Mouse (Mus musculus) kidney, postnatal 36 days (tissue): ENCODE measurements around the gene Rbbp6.

ENCODE experiments used
- DNase-seq, 2 experiments: peaks; one replicate each; pipeline ENCODE4 v3.0.0; 2021 to 2022; ENCODE audit warnings: mixed read lengths in 2 of 2

The Rbbp6 gene

DNA sequence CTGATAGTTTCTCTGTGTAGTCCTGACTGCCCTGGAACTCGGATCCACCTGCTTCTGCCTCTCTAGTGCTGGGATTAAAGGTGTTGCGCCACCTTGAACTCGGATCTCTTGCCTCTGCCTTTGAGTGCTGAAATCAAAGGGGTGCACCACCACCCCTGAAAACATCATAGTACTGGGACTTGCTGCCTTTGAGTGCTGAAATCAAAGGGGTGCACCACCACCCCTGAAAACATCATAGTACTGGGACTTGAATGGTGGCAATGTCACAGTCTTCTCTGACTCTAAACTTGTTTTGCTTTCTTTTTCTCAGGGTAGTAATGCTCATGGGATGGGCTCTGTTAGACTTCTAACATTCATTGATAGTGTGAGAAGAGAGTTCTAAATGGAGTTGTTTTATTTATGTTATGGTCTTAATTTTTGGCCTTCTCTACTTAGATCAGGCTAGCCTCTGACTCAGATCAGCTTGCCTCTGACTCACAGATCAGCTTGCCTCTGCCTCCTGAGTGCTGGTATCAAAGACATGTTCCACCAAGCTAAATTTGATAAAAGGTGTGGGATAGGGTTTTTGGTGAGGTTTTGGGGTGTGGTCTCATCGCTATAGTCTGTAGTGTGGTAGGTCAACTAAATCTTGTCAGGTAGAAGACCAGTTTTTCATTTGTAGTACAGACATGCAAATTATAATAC lies 6.7 kb downstream of the Rbbp6 start:
- DNase-seq, result no peak

DNA sequence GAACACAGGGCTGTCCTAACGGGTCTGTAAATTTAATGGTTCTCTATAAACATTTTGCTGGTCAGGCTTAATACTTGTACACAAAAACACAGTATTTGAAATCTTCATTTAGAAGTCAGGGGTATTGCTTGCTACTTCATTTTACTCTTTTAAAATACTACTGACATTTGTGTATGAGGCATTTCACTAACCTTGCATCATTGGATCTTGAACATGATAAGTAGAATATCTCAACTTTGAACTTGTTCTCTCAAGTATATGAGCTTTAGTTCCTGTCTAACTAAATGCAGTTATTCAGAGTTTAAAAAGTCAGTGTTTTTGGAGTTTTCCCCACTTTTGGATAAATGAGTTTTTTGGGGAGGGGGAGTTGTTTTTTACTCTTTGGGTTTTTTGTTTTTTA lies 14.0 kb downstream of the Rbbp6 start:
- no peak for DNase-seq

DNA sequence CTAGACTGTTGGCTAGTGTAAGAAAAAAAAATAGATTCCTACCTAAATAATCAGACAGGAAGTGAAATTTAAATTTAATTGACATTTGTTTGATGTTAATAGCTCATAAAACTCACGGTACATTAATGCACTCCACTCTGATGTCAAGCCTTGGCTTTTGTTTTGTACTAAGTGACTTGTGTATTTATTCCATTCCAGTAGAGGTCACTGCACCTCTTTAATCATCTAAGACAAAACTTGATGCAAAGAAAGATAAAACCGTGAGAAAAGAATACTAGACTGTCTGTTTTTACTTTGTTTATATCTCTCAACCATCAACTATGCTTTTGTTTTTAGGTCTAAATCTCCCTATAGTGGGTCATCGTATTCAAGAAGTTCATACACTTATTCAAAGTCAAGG lies 32.7 kb downstream of the Rbbp6 start:
- no peak for DNase-seq

DNA sequence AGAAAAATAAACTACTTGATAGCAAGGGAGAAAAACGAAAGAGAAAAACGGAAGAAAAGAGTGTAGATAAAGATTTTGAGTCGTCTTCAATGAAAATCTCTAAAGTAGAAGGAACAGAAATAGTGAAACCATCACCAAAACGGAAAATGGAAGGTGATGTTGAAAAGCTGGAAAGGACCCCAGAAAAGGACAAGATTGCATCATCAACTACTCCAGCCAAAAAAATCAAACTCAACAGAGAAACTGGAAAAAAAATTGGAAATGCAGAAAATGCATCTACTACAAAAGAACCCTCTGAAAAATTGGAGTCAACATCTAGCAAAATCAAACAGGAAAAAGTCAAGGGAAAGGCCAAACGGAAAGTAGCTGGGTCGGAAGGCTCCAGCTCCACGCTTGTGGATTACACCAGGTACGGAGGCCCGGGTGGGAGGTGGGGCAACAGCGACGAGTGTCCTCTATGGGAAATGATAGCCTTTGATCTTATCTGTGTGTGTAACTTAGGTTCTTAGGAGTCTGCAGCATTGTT lies 34.4 kb downstream of the Rbbp6 start:
- no peak for DNase-seq

DNA sequence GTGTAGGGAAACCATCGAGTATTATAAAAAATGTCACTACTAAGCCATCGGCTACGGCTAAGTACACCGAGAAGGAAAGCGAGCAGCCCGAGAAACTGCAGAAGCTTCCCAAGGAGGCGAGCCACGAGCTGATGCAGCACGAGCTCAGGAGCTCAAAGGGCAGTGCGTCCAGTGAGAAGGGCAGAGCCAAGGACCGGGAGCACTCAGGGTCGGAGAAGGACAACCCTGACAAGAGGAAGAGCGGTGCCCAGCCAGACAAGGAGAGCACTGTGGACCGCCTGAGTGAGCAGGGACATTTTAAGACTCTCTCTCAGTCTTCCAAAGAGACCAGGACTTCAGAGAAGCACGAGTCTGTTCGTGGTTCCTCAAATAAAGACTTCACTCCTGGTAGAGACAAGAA lies 35.3 kb downstream of the Rbbp6 start:
- peak; percentile 79 to 81 for DNase-seq

DNA sequence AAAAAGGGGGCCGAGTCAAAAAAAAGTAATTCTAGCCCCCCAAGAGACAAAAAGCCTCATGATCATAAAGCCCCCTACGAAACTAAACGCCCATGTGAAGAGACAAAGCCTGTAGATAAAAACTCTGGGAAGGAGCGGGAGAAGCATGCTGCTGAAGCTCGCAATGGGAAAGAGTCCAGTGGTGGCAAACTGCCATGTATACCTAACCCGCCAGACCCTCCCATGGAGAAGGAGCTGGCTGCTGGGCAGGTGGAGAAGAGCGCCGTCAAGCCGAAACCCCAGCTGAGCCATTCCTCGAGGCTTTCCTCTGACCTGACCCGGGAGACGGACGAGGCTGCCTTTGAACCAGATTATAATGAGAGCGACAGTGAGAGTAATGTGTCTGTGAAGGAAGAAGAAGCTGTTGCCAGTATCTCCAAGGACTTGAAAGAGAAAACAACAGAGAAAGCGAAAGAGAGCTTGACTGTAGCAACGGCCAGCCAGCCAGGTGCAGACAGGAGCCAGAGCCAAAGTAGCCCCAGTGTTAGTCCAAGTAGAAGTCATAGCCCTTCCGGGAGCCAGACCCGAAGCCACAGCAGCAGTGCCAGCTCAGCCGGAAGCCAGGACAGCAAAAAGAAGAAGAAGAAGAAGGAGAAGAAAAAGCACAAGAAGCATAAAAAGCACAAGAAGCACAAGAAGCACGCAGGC lies 36.0 kb downstream of the Rbbp6 start:
- peak in 1 of 2 experiments; percentile 6 for DNase-seq

DNA sequence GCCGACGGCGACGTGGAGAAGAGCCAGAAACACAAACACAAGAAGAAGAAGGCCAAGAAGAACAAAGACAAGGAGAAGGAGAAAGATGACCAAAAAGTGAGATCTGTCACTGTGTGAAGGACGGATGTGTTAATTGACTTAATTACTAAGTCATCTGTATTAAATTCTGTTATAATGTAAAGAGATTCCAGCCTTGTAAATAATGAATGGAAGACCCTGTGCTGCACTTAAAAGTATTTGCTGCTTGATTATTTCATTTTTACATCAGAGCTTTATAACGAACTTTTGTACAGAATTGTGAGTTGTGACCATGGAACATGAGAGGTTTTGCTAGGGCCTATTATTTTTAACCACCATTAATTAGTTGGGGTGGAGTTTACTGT lies 36.5 kb downstream of the Rbbp6 start:
- DNase-seq, result no peak

DNA sequence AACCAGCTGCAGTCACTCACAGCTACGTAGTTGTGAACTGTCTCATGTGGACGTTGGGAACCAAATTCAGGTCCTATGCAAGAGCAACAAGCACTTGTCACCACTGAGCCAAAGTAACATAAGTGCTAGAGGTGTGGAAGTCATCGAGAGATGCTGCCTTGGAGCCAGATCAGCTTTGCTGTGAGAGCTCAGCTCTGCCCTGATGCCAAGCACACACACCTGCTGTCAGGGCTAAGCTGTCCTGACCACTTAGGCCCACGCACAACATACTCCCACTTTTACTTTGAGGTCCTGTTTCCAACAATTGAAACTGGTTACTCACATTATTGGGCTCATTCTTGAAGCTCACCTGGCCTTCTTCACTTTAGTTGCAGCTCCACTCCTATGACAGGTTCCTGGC lies 37.7 kb downstream of the Rbbp6 start:
- DNase-seq, result no peak

DNA sequence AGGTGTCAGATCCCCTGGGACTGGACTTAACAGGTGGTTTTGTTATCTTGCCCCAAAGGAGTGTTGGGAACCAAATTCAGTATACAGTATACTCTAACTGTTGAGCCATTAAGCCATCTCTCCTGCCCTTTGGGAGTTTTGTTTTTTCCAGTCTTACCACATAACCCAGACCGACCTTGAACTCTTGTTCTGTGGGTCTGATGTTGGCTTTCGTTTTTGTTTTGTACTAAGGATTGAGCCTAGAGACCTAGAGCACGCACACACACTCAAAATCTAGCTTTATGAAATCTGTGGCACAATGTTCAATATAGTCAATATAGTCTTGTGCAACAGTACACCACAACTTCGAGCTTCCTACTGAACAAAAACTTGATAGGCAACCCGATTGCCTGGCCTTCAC lies 39.0 kb downstream of the Rbbp6 start:
- DNase-seq, result no peak

DNA sequence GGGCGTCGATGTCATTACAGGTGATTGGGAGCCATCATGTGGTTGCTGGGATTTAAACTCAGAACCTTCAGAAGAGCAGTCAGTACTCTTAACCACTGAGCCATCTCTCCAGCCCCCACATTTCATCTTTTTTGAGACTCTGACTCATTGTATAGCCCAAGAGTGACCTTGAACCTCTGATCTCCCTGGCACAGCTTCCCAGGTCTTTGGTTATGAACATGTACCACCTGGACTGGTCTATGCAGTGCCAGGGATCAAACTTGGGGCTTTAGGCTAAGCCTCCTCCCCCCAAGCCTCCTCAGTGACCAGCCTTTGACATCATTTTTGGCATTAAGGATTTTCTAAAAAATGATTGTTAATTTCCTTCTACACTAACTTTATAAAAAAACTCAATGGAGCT lies 40.8 kb downstream of the Rbbp6 start:
- DNase-seq, result no peak

DNA sequence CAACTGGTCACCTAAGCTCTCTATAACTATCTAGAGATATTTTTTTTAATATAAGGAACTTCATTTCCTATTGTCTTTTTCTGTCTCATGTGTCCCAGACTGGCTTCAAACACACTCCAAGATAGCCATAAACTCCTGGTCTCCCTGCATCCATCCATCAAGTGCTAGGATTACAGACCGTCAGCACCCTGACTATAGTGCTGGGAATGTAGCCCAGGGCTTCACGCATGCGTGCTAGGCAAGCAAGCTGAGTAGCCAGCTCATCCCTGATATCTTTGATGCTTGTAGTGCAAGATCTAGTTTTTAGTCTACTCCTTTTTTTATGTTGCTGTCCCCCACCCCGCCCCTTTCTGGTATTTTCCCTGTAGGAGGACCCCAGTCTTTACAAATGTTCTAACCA lies 42.3 kb downstream of the Rbbp6 start:
- no peak for DNase-seq

DNA sequence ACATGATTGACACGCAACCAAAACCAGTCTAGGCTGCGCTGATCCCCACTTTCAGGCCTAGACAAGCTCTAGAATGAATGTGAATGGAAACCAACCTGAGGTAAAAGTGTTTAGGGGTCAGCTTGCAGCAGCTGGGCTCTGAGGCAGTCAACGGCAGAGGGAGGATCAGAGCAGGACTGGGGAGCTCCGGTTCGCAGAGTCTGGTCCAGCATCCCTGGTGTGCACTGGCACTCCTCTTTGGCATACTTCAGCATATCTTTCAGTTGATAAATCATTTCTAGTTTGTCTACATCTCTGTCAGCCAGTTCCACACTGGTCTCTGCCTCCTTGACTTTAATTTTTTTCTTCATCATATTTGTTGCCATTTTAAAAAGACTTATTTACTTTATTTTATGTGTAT lies 48.0 kb downstream of the Rbbp6 start:
- no peak for DNase-seq

DNA sequence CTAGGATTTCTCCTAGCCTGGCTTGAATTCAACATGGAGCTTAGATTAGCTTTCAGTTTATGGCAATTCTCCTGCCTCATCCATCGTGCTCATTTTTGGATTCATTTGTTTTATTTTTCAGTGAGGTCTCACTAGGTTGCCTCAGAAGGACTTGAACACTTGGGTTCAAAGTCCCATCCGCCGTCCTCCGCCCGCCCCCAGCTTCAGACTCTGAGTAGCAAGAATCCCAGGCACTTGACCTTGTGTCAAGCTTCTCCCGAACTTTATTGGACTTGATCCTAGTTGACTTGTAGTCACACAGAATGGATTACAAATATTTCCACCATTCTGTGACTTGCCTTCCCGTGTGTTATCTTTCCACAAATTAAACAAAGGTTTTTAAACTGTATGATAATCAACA lies 49.2 kb downstream of the Rbbp6 start:
- DNase-seq, result peak; percentile 75

DNA sequence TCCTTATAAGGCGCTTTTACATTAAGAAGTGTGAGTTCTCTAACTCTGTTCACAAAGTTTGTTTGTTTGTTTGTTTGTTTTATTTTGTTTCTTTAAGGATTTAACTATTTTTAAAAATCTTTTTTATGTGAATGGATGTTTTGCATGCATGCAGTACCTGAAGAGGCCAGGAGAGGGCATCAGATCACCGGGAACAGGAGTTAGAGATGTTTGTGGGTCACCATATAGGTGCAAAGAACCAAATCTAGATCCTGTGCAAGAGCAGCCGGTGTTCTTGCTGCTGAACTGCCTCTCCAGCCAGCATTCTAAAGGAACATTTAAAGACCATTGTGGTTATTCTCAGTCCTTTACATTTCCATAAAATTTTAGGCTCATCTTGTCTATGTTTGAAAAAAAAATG lies 52.1 kb downstream of the Rbbp6 start:
- DNase-seq, result peak; percentile 11 to 73

DNA sequence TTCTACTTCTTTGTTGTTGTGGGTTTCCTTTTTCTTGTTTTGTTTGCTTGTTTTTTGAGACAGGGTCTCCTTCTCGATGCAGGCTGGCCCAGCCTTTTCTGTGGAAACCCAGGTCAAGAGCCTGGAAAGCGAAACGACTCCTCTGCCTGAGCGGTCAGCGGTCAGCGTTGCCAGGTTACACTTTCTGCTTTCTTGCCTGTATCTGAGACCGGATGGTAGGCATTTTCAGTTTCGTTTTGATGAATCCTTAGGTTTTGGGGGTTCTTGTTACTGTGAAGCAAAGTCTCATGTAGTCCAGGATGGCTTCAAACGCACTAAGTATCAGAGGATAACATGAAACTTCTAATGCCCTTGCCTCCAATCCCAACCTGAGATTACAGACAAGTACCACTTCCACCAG lies 59.6 kb downstream of the Rbbp6 start:
- peak in 1 of 2 experiments; percentile 17 for DNase-seq

DNA sequence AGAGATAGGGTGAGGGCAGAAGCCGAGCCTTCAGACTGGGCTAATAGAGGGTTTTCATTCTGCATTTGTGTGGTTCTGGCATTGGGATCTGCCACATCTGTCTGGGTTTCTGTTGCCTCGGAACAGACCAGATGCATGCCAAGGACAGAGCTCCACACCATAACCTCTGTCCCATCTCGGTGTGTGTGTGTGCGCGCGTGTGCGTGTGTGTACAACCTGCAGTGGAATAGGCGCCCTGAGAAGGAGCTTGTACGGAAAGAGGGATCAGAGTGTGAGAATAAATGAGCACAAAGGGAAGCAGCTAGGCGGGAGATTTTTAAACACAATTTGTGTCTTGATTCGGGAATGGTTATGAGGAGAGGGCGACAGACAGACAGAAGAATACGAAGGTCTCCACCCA lies 64.8 kb downstream of the Rbbp6 start:
- peak in 1 of 2 experiments; percentile 15 for DNase-seq

DNA sequence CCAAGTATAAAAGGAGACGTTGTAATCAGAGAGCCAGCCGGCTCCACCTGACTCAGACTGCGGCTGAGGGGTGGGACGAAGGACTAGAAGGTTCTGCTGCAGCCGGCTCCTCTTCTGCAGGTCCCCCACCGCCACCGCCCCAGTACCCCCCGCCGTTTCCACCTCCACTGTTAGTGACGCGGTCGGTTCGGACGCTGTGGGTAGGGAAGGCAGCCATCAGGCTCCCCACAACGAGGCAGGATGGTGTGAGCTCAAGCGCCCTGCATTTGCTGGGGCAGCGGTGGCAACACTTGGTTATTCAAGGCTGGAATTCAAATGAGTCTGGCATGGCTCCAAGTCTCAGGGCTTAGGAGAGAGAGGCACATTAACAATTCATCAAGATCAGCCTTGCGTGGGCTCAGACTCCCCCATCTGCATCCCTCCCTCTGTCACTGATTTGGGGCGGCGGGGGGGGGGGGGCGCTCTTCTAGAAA lies 65.3 kb downstream of the Rbbp6 start:
- DNase-seq, result peak; percentile 80 to 83

DNA sequence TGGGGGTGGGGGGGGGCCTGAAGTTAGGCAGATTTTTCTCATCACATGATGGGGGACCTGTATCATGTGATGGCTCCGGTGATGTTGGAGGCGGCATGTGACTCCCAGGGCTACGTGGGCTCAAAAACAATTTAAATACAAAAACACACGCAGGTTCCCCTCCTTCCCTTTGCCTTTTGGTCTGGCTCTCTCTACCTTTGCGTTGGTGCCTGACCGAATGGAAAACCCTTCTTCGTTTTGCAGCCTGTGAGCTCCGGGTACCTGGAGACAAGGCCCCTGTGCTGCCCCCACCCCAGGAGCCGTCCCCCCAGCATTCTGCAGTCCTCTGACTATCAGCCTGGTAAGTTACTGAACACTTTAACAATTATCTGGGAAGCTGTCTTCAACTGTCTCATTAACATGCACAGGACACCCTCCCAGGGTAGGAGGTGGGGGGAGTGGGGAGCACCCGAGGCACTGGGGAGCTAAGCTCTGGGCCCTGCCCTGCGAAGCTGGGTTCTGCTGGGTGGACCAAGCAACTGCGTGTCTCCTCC lies 65.8 kb downstream of the Rbbp6 start:
- DNase-seq, result peak in 1 of 2 experiments; percentile 17

DNA sequence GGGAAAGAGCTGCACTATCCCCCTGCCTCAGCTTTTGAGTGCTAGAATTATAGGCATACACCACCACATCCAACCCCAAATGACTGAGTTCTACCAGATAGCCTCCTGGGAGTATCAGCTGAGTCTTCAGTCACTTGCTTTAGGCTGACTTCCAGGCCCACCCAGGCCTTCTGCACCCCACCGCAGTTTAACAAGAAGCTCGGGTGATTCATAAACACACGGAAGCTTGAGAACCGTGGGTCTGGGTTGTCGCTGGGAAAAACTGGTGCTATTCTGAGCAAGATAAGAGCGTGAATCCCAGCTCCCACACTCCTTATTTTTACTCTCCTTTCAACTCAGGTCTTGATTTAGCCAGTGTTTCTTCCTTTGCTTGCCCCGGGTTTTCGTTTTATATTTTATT lies 69.8 kb downstream of the Rbbp6 start:
- no peak for DNase-seq

DNA sequence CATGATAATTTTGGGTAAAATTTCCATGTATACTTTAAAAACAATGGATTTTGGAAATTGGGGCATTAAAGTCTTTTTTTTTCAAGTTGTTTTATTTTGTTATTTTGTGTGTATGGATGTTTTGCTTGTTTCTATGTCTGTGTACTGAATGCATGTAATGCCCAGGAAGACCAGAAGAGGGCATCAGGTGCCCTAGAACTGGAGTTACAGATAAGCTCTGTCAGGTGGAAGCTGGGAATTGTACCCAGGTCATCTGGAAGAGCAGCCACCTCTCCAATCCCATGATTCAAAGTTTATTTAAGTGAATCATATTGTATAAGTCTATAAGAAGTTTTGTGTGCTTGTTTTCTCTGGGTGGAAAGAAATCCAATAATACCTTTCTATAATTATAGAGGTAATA lies 73.8 kb downstream of the Rbbp6 start:
- peak in 1 of 2 experiments; percentile 33 for DNase-seq

DNA sequence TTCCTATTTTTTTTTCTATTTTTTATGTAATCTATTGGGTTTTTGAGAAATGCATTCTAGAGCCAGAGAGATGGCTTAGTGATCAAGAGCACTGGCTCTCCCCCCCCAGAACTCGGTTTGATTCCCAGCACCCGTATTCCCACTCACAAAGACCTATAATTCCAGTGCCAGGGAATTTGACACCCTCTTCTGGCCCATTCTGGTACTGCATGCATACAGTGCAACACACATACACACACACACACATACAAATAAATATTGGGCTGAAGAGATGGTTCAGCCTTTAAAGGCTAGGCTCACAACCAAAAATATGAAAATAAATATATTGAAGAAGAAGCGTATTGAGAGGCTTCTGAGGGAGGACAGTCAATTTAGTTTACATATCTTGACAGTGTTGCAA lies 79.7 kb downstream of the Rbbp6 start:
- no peak for DNase-seq

DNA sequence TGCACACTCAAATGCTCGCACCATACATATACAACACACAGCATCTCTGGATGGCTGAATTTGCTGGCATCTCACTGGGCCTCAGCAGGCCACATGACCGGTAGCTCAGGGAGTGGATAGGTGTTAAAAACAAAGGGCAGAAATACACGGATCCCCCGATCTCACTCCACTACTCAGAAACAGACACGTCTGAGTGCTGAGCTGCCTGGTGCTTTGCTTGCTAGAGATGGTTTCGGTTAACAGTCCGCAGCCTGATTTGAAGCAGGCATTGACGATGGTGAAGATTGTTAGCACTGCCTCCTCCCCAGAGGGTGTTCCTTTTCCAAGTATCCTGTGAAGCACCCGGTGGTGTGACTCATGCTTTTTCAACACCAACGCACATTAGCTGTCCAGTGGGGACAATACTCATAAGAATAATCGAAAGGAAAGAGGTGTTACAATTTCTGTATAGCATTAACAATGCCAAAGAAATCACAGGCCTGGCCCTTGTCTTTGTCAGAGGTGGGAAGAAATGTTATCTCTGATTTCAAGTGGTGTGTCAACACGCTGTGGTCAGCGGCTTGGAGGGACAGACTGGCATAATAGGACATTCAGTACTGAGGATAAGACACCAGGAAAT lies 81.1 kb downstream of the Rbbp6 start:
- no peak for DNase-seq
